Mouse (Mus musculus) E14TG2a.4 (cell line): Measurements from ENCODE around the gene Gnai2.

ENCODE experiments used
- CTCF ChIP-seq: conservative IDR thresholded peaks from 2 replicates; pipeline ENCODE4 v1.5.1; 2014; ENCODE audit warnings: low read length
- NANOG ChIP-seq: IDR thresholded peaks from 2 replicates; pipeline ENCODE4 v1.6.1; 2014; ENCODE audit warnings: borderline replicate concordance, low read length, mixed read lengths
- POU5F1 ChIP-seq: IDR thresholded peaks from 2 replicates; pipeline ENCODE4 v1.6.1; 2014; ENCODE audit warnings: low read length, borderline replicate concordance

GRCm38 (mm10) chr9:107657144-107657543 is 22.0 kb upstream of the Gnai2 start:
- TF ChIP-seq CTCF (no peak), NANOG (no peak), POU5F1 (no peak)
